Mouse (Mus musculus) liver, adult 2 months (tissue): Measurements from ENCODE around the gene Ldlrad3.

Experiments
- CTCF ChIP-seq: fragments of 200-500 bp; IDR thresholded peaks from 2 replicates; pipeline ENCODE4 v1.5.1; 2011; ENCODE audit warnings: low read depth, low read length, control low read depth
- POLR2A ChIP-seq: fragments of 200-500 bp; IDR thresholded peaks from 2 replicates; pipeline ENCODE4 v1.6.1; 2011; ENCODE audit warnings: low read length, control low read depth; ENCODE audit not compliant: insufficient read depth; ENCODE audit errors: extremely low read depth

GRCm38 (mm10) chr2:101978534-101979525, 207.4 kb downstream of the Ldlrad3 start:
- TF ChIP-seq CTCF (no peak), POLR2A (no peak)
